Mouse (Mus musculus): ENCODE results near the gene Ankrd17. TPM values are rescaled to one million over a fixed set of nuclear protein-coding genes. Genes with fewer than 3 reads are reported as not detected.

Ankrd17 gene
- polyA plus RNA-seq, 1 experiment from 2014 or later, result 32.9 TPM

DNA sequence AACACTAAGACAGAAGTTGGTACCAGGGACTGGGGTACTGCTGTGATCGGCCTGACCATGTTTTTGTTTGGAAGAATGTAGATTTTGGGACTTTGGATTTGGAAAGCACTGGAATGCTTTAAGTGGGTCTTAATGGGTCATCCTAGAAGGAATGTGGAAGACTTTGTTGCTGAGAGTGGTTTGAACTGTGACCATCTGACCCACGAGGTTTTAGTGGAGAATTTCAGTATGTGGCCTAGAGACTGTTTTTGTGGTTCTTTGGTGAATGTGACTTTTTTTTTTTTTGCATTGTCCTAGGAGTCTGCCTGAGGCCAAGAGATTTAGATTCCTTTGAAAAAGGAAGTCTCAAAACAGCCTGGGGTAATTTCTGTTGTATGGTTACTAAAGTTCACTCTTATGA is 119.4 kb downstream of the Ankrd17 start:
- Histone ChIP-seq H3K27me3 (ENCODE audit: control insufficient read depth, insufficient read depth, low read length) (no peaks in the 10 kb centered on the region), H3K9ac (ENCODE audit: low read length) (no peak overlapping the region), H3K4me3 (ENCODE audit: low read depth, low read length) (no peak overlapping the region), H3K36me3 (ENCODE audit: control insufficient read depth, insufficient read depth, low read length) (peaks cover 19% of the 10 kb centered on the region; the same call in 1 of the 2 replicates), H3K4me2 (ENCODE audit: low read depth, low read length, severe bottlenecking) (no peak overlapping the region), H3K27ac (ENCODE audit: low read depth, low read length) (no peak overlapping the region), H3K4me1 (replicated peaks; ENCODE audit: control insufficient read depth, insufficient read depth, low read length) (no peaks in the 10 kb centered on the region), H3K9me3 (ENCODE audit: control insufficient read depth, low read length) (no peaks in the 10 kb centered on the region)
- WGBS, result 88% methylated on average over 2 of the region's 2 CpGs
- no peak for DNase-seq (ENCODE audit: low spot score)
- ATAC-seq (replicated peaks; ENCODE audit: low FRiP score), result no peak

GRCm38 (mm10) chr5:90246567-90246966 is 119.8 kb downstream of the Ankrd17 start:
- H3K9me3 ChIP-seq (ENCODE audit: control insufficient read depth, low read length), result no peaks in the 10 kb centered on the region
- no peak for DNase-seq (ENCODE audit: low spot score)
- 84% methylated on average over 4 of the region's 4 CpGs for WGBS
- H3K27me3 ChIP-seq (ENCODE audit: control insufficient read depth, insufficient read depth, low read length), result no peaks in the 10 kb centered on the region
- H3K36me3 ChIP-seq (ENCODE audit: control insufficient read depth, insufficient read depth, low read length), result peaks cover 19% of the 10 kb centered on the region; the same call in 1 of the 2 replicates
- H3K27ac ChIP-seq (ENCODE audit: low read depth, low read length), result no peak overlapping the region
- no peak overlapping the region for H3K4me3 ChIP-seq (ENCODE audit: low read depth, low read length)
- H3K4me2 ChIP-seq (ENCODE audit: low read depth, low read length, severe bottlenecking), result no peak overlapping the region
- no peak overlapping the region for H3K9ac ChIP-seq (ENCODE audit: low read length)
- no peak for ATAC-seq (replicated peaks; ENCODE audit: low FRiP score)
- H3K4me1 ChIP-seq (replicated peaks; ENCODE audit: control insufficient read depth, insufficient read depth, low read length), result no peaks in the 10 kb centered on the region

DNA sequence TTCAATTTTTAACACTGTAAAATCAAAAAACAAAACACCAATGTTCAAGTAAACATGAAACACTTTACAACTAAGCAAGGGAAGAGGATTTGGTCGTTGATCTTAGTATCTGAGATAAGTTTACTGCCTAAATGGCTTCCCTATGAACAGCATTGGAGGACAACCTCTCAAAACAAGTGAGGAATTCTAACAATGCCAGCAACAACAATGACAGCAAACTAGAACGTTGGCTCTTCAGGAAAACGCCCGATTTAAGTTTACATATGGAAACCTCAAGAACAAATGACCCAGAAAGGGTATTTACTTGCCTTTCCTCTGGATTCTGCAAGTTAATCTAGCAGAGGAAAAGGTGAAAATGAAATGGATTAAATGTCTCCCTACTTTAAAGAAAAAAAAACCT is 121.0 kb downstream of the Ankrd17 start:
- WGBS, result 86% methylated on average over 4 of the region's 4 CpGs
- no peak overlapping the region for H3K4me3 ChIP-seq (ENCODE audit: low read depth, low read length)
- no peak for ATAC-seq (replicated peaks; ENCODE audit: low FRiP score)
- H3K4me2 ChIP-seq (ENCODE audit: low read depth, low read length, severe bottlenecking), result no peak overlapping the region
- no peaks in the 10 kb centered on the region for H3K4me1 ChIP-seq (replicated peaks; ENCODE audit: control insufficient read depth, insufficient read depth, low read length)
- H3K9me3 ChIP-seq (ENCODE audit: control insufficient read depth, low read length), result no peaks in the 10 kb centered on the region
- peaks cover 19% of the 10 kb centered on the region; the same call in 1 of the 2 replicates for H3K36me3 ChIP-seq (ENCODE audit: control insufficient read depth, insufficient read depth, low read length)
- no peak for DNase-seq (ENCODE audit: low spot score)
- H3K27me3 ChIP-seq (ENCODE audit: control insufficient read depth, insufficient read depth, low read length), result no peaks in the 10 kb centered on the region
- no peak overlapping the region for H3K9ac ChIP-seq (ENCODE audit: low read length)
- H3K27ac ChIP-seq (ENCODE audit: low read depth, low read length), result no peak overlapping the region

DNA sequence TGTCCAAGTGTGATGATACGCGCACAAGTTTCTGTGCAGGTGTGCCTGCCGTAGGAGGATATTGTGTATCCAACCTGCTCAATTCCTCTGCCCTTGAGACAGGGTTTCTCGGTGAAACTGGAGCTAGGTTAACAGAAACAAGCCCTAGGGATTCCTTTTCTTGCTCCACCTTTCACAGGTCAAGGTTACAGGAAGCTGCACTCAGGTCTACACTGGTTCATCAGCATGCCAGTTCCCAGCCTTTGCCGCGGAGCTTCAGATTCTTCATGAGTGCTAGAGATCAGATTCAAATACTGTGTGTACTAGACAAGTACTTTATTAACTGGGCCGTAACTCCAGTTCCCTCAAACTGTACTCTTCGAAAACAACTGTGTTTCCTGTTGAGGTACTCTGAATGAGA is 131.2 kb downstream of the Ankrd17 start:
- WGBS, result 96% methylated on average over 8 of the region's 8 CpGs
- ATAC-seq (replicated peaks; ENCODE audit: low FRiP score) (no peak), DNase-seq (ENCODE audit: low spot score) (no peak)
- Histone ChIP-seq H3K4me3 (ENCODE audit: low read depth, low read length) (no peak overlapping the region), H3K9me3 (ENCODE audit: control insufficient read depth, low read length) (no peaks in the 10 kb centered on the region), H3K36me3 (ENCODE audit: control insufficient read depth, insufficient read depth, low read length) (peaks cover 8% of the 10 kb centered on the region), H3K27ac (ENCODE audit: low read depth, low read length) (no peak overlapping the region), H3K4me1 (replicated peaks; ENCODE audit: control insufficient read depth, insufficient read depth, low read length) (no peaks in the 10 kb centered on the region), H3K4me2 (ENCODE audit: low read depth, low read length, severe bottlenecking) (no peak overlapping the region), H3K27me3 (ENCODE audit: control insufficient read depth, insufficient read depth, low read length) (no peaks in the 10 kb centered on the region), H3K9ac (ENCODE audit: low read length) (no peak overlapping the region)

DNA sequence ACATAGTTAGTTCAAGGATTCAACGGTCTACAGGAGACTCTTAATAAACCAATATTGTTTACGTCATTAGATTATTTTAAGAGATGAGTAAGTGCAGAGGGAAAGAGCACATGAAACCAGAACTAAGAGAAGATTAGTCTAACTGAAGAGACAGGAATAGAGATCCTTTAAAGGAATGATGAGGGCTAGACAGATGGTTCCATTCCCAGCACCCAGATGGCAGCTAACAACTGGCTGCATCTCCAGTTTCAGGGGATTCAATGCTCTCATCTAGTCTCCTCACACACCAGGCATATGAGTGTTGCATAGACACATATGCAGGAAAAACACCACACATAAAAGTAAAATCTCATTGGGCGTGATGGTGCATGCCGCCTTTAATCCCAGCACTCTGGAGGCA is 133.1 kb downstream of the Ankrd17 start:
- Histone ChIP-seq H3K9me3 (ENCODE audit: control insufficient read depth, low read length) (no peaks in the 10 kb centered on the region), H3K36me3 (ENCODE audit: control insufficient read depth, insufficient read depth, low read length) (peaks cover 8% of the 10 kb centered on the region), H3K4me3 (ENCODE audit: low read depth, low read length) (no peak overlapping the region), H3K9ac (ENCODE audit: low read length) (no peak overlapping the region), H3K27me3 (ENCODE audit: control insufficient read depth, insufficient read depth, low read length) (no peaks in the 10 kb centered on the region), H3K4me2 (ENCODE audit: low read depth, low read length, severe bottlenecking) (no peak overlapping the region), H3K4me1 (replicated peaks; ENCODE audit: control insufficient read depth, insufficient read depth, low read length) (no peaks in the 10 kb centered on the region), H3K27ac (ENCODE audit: low read depth, low read length) (no peak overlapping the region)
- ATAC-seq (replicated peaks; ENCODE audit: low FRiP score), result no peak
- WGBS, result 97% methylated on average over 4 of the region's 4 CpGs
- no peak for DNase-seq (ENCODE audit: low spot score)

- H3K36me3 ChIP-seq (ENCODE audit: control insufficient read depth, insufficient read depth, low read length), result no peaks in the 10 kb centered on the region; the same call in 1 of the 2 replicates
- H3K9ac ChIP-seq (ENCODE audit: low read length), result no peak overlapping the region
- H3K4me3 ChIP-seq (ENCODE audit: low read depth, low read length), result no peak overlapping the region
- WGBS, result 93% methylated on average over 2 of the region's 2 CpGs
- H3K4me2 ChIP-seq (ENCODE audit: low read depth, low read length, severe bottlenecking), result no peak overlapping the region
- DNase-seq (ENCODE audit: low spot score), result no peak
- no peaks in the 10 kb centered on the region for H3K27me3 ChIP-seq (ENCODE audit: control insufficient read depth, insufficient read depth, low read length)
- no peaks in the 10 kb centered on the region for H3K4me1 ChIP-seq (replicated peaks; ENCODE audit: control insufficient read depth, insufficient read depth, low read length)
- ATAC-seq (replicated peaks; ENCODE audit: low FRiP score), result no peak
- no peaks in the 10 kb centered on the region for H3K9me3 ChIP-seq (ENCODE audit: control insufficient read depth, low read length)
- H3K27ac ChIP-seq (ENCODE audit: low read depth, low read length), result no peak overlapping the region
These were observed 136.6 kb downstream of the Ankrd17 start for GRCm38 (mm10) chr5:90229760-90230159.

- Histone ChIP-seq H3K4me1 (replicated peaks; ENCODE audit: control insufficient read depth, insufficient read depth, low read length) (peaks cover 5% of the 10 kb centered on the region; the same call in 1 of the 2 replicates), H3K9me3 (ENCODE audit: control insufficient read depth, low read length) (no peaks in the 10 kb centered on the region), H3K9ac (ENCODE audit: low read length) (no peak overlapping the region), H3K27ac (ENCODE audit: low read depth, low read length) (no peak overlapping the region), H3K4me3 (ENCODE audit: low read depth, low read length) (no peak overlapping the region), H3K36me3 (ENCODE audit: control insufficient read depth, insufficient read depth, low read length) (no peaks in the 10 kb centered on the region), H3K27me3 (ENCODE audit: control insufficient read depth, insufficient read depth, low read length) (no peaks in the 10 kb centered on the region), H3K4me2 (ENCODE audit: low read depth, low read length, severe bottlenecking) (no peak overlapping the region)
- ATAC-seq (replicated peaks; ENCODE audit: low FRiP score) (no peak), DNase-seq (ENCODE audit: low spot score) (no peak)
- 96% methylated on average over 3 of the region's 3 CpGs for WGBS
These were observed 139.7 kb downstream of the Ankrd17 start for GRCm38 (mm10) chr5:90226696-90227095.

- DNase-seq (ENCODE audit: low spot score), result no peak
- H3K4me3 ChIP-seq (ENCODE audit: low read depth, low read length), result no peak overlapping the region
- ATAC-seq (replicated peaks; ENCODE audit: low FRiP score), result no peak
- no peak overlapping the region for H3K9ac ChIP-seq (ENCODE audit: low read length)
- H3K4me2 ChIP-seq (ENCODE audit: low read depth, low read length, severe bottlenecking), result peak overlapping the region; percentile 67; the same call in 1 of the 2 replicates
- no peaks in the 10 kb centered on the region for H3K9me3 ChIP-seq (ENCODE audit: control insufficient read depth, low read length)
- H3K27me3 ChIP-seq (ENCODE audit: control insufficient read depth, insufficient read depth, low read length), result no peaks in the 10 kb centered on the region
- H3K4me1 ChIP-seq (replicated peaks; ENCODE audit: control insufficient read depth, insufficient read depth, low read length), result peaks cover 5% of the 10 kb centered on the region; the same call in 1 of the 2 replicates
- H3K36me3 ChIP-seq (ENCODE audit: control insufficient read depth, insufficient read depth, low read length), result no peaks in the 10 kb centered on the region
- WGBS, result 92% methylated on average over 5 of the region's 5 CpGs
- H3K27ac ChIP-seq (ENCODE audit: low read depth, low read length), result no peak overlapping the region
These were observed 141.6 kb downstream of the Ankrd17 start for GRCm38 (mm10) chr5:90224730-90225129.

GRCm38 (mm10) chr5:90223534-90224381 is 142.6 kb downstream of the Ankrd17 start, which contains the start of gene Cox18:
TSS of gene Cox18 (minus strand) at chr5:90224001.
- Histone ChIP-seq H3K9me3 (ENCODE audit: control insufficient read depth, low read length) (no peaks in the 10 kb centered on the region), H3K36me3 (ENCODE audit: control insufficient read depth, insufficient read depth, low read length) (no peaks in the 10 kb centered on the region), H3K4me1 (replicated peaks; ENCODE audit: control insufficient read depth, insufficient read depth, low read length) (peaks cover 5% of the 10 kb centered on the region; the same call in 1 of the 2 replicates), H3K9ac (ENCODE audit: low read length) (peak within 1 kb of the TSS; percentile 84), H3K4me3 (ENCODE audit: low read depth, low read length) (peak within 1 kb of the TSS; percentile 79), H3K27me3 (ENCODE audit: control insufficient read depth, insufficient read depth, low read length) (no peaks in the 10 kb centered on the region), H3K27ac (ENCODE audit: low read depth, low read length) (peak within 1 kb of the TSS; percentile 71), H3K4me2 (ENCODE audit: low read depth, low read length, severe bottlenecking) (peak within 1 kb of the TSS; percentile 67)
- ATAC-seq (replicated peaks; ENCODE audit: low FRiP score) (peak; percentile 98), DNase-seq (ENCODE audit: low spot score) (peak; percentile 99)
- under 1% methylated on average over 62 of the region's 62 CpGs for WGBS

Measured in forebrain, embryonic 11.5 days (tissue).